Mouse (Mus musculus): ENCODE data around the gene Socs3.
A peak's percentile ranks its signal among the peaks of the same experiment; 100 is the strongest.

Socs3 gene

DNA sequence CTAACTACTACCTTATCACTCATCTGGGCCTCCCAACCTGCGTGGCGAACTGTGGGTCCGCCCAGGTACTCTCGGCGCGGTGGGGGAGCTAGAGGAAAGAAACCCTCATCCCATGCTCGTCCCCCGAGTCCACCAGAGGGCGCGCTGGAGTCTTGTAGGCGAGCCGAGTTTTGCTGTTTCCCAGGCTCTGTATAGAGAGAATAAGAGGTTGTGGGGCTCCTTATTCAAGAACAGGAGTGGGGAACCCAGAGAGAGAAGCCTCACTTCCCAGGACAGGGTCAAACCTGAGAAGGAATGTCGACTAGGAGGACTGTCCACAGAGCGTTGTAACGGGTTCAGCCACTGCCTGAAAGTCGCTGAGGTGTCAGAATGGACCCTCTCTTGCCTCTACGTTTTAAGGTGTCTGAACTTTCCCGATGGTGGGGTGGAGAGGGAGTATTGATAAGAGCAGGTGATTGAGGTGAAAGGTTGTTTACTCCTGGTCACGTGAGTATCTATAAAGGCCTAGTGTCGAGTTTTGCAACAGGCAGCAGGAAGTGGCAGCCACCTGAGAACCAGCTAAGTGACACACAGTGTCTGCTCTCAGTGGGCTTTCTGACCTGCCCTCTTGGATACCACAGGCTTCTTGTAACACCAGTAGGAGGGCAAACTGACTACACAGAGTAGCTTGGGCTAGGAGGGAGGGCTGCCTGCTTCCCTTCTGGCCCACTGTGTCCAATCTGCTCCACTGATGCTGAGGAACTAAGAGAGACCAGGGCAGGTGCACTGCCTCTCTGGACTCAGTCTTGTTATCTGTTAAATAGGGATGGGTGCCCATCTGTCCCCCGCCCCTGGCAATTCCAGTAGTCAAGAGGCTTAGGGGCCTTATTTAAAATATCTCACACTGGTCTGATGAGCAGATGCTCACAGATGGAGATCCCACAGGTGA is at the start of gene Socs3:
Gene Socs3 (minus strand): TSS at position 103 of the 928 bp plus-strand sequence.
- peak; percentile 97 for DNase-seq (ENCODE audit: low spot score)

DNA sequence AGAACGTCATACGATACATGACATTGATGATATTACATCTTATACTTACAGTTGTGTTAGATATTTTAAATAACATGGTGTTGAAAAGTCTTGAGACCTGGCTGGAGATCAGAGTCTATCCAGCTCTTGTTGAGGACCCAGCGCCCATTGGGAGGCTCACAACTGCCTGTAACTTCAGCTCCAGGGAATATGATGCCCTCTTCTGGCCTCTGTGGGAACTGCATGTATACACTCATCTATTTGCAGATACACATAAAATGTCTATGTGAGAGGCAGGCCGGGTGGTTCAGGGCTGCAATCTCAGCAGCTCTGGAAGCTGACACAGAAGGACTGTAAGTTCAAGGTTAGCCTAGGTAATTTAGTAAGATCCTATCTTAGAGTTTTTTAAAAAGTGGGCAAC is 48.5 kb upstream of the Socs3 start:
- no peak for DNase-seq (ENCODE audit: low spot score)

DNA sequence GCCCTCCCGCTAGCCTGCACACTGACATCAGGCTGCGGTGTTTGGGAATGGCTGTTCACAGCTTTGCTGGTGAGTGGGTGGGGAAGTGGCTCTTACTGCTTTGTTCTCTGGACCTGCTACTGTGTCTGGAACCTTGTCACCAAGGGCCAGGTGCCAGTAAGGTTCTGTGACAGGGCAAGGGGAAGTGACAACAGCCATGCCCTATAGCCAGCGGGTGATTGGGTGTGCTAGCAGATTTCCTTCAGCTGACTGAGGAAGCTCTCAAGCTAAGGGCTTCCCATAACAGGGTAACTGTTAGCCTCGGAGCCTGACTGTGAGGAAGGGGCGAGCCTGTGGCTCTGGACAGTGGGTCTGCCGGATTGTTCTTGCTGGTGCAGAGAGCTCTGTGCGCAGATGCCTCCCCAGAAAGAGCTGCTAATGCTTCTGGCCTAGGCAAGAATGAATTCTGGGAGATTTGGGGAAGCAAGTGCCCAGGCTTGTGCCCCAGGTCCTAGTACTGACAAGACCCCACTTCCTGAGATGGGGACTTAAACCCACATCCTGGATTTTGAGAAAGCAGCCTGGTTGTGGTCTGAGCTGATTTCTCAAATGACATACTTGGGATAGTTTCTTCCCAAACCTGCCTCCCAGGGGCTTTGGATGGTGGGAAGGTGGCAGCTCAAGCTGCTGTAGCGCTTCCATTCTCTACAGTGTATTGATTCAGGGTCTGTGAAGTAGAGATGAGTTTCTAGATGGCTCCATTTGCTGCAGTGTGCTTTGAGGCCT is 45.7 kb upstream of the Socs3 start:
- no peak for DNase-seq (ENCODE audit: low spot score)

DNA sequence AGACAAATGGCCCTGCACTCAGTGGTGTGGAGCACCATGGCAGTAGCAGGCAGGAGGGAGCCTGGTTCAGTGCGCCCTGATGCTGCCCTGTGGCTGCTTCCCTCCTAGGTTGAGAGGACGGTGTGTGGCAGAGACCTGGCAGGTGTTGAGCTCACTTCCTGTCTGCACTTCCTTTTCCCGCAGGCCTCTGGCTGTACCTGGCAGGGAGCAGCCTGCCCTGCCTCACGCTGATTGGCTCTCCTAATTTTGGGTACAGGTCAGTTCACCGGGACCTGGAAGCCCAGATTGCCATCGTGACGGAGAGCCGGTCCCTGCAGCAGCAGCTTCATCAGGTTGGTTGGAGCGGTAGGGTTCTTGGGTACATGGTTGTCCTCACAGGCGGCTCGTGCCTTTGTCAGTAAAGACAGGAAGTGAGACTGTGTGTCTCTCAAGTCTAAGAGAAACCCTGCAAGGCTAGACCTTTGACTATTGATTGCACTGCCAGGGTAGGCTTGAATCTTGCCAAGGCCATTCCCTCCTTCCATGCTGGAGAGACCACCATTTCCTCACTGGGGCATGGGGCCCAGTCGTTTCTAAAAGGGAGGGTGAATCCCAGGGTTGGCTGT is 44.6 kb upstream of the Socs3 start:
- no peak for DNase-seq (ENCODE audit: low spot score)

DNA sequence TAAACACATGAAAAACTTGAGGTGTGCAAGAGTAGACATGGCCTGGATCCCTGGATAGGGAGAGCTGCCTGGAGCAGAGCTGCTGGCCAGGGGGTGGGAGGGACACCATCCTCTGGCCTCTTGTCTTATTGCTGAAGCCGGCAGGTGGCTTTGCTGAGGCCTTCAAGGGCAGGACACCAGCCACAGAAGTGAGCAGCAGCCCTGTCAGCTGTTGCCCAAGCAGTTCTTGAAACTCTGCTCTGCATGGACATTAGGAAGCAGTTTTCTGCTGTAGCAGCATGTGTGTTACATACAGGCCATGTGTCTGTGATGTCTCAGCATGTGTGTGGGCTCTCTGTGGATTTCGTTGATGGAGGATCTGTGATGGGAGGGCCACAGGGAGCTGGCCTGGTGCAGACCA is 43.5 kb upstream of the Socs3 start:
- no peak for DNase-seq (ENCODE audit: low spot score)

DNA sequence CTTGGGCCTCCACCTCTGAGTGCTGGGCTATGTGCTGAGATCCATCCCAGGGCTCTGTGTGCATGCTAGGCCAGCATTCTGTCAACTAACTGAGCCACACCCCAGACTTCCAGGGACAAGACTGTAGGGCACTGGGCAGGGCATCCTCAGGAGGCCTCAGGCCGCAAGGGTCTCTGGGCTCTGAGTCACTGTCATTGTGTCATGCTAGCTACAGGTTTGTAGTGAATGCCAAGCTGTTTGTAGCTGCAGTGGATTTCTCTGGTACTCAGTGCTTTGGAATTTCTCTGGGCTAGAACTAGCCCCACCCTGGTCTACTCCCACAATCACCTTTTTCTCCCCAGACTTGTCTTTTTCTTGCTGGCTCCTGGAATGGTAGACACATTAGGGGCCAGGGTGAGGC is 42.7 kb upstream of the Socs3 start:
- no peak for DNase-seq (ENCODE audit: low spot score)

DNA sequence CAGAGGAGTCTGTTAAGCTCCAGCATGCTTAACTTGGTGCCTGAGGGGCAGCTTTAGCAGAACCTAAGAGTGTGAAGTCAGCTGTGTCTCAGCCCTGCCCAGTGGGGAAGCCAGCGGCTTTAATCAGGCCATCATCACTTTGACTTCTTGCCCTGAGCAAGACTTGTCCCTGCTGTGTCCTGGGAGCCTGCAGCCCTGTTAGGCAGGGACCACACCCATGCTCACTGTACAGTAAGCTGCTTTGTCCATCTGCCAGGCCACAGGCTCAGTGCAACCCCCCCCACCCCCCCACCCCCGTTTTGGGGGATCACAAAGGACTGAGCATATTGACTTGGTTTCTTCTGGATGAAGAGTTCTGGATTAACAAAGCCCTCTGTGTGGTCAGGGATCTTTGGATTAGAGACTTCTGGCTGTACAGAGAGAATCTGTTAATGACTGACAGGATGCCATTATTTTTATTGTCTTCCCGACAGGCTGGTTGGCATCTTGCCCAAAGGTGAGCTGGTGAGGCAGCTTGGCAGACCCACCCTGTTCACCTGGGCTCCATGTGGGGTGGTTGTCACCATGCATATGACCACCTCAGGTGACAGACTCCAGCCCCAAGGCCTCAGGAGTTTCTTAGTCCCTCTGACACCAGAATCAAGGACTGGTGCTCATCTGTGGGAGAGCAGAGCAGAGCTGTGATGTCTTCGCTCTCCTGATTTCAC is 40.2 kb upstream of the Socs3 start:
- DNase-seq (ENCODE audit: low spot score), result no peak

DNA sequence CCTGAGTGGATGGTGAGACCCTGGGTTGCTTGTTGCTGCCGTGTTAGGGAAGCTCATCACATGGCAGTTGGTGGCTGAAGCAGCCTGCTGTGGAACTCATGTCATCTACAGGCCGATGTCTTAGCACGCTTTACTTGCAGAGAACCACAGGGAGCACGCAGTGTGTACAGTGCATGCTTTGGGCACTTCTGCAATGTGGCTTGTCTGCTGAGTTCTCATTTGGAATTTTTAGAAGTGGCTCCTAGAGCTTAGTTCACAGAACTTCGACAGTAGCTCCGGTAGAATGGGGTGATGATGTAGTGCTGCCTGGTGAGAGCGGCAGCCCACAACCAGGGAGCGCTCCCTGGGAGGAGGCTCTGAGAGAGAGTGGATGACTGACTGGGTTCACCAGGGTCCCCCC is 39.0 kb upstream of the Socs3 start:
- DNase-seq (ENCODE audit: low spot score), result no peak

DNA sequence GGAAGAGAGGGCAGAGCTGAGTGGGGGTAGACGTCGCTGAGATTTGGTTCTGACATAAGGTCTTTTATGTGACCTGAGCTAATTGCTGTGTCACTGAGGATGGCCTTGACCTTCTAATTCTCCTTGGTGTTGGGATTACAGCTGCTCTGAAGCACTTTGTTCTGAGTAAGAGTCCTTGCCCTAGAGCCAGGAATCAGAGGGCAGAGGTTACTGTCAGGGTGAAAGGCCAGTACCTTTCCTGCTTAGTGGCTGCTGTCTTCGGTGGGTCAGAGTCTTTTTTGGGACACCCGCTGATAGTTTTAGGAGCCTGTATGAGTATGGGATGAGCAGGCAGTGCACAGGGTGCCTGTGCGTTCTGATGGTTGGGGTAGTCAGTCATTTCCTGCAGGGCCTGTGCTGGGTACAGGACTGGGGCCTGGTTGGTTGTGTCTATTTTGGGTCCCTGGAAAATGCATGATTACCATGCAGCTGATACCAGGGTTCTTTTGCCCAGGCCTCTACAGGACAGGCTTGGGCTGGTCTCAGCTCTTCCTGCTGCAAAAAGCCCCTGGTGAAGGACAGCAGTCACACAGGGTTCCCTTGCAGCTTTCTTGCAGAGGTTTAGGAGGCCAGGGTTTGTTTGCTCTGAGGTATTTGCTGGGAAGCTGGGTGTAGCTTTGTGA is 38.4 kb upstream of the Socs3 start:
- DNase-seq (ENCODE audit: low spot score), result no peak

DNA sequence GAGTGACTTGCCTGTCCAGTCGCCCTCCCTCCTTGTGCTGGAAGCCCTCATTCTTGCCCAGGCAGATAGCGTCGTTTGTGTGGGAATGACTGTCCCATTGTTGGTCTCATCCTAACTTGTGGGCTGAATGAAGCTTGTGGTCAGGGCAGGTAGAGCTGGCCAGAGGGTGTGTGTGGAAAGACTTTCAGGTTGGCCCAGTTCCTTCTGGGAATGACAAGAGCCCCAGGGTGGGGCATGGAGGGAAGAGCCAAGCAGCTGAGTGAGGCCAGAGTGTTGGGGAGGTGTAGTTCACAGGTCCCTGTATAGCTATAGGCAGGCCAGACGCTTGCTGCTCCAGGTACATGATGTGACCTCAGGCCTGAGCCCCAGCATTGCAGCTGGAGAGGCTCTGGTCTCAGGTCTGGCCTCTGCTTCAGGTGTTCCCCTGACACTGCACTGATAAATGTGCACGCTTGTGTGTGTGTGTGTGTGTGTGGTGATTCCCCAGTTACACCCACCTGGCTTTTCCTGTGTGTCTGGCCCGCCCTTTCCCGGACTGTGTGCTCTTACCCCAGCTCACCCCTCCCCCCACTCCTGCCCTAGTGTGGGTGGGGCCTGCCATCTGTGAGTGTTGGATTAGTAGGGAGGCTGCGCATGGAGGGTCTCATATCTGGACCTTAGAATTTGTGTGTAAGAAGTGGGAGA is 37.8 kb upstream of the Socs3 start:
- DNase-seq (ENCODE audit: low spot score), result no peak

DNA sequence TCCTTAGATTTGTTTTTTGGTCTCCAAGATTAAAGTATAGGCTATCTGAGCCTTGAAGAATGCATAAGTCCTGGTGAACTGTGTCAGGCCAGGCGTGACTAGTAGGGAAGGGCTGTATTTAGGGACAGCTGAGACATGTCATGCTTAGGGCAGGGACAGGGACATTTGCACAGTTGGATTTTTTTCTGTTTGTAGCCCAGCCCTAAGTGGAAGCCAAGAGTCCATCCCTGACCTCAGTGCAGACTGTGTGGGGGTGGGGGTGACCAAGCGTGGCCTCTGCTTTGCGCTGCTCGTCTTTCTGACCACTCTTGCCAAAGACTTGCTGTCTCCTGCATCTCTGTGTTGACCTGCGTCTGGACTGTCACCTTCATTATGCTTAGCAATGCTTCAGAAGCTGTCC is 34.4 kb upstream of the Socs3 start:
- no peak for DNase-seq (ENCODE audit: low spot score)

DNA sequence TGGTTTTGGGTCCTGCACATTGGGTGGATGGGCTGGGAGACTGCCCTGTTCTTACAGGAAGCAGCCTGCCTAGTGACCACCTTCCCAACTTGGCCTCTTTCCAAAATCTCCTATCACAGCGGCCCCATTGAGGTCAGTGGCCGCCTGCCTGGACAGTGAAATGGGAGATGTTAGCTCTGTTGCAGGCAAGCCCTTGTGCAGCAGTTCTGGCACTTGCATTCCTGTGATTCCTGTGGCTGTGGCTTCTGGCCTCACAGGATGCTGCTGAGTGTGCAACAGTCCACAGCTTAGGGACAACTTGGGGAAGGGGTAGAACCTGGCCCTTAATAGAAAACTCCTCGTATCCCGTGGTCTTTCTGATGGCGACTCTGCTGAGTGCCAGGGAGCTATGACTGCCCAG is 33.9 kb upstream of the Socs3 start:
- no peak for DNase-seq (ENCODE audit: low spot score)

DNA sequence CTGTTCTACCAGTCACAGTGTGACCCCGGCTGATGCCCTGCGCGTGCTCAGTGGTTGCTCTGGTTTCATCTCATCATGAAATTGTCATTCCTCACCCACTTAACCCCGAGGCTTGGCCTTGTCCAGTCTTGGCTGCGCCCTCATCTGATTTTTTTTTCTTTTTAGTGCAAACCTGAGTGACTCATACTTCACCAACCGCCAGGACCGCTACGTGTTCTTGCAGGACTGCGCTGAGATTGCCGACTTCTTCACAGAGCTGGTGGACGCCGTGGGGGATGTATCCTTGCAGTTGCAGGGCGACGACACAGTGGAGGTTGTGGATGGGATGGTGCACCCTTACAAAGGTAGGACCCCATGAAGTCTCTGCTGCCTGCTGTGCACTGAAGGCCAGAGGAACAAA is 33.3 kb upstream of the Socs3 start:
- no peak for DNase-seq (ENCODE audit: low spot score)

DNA sequence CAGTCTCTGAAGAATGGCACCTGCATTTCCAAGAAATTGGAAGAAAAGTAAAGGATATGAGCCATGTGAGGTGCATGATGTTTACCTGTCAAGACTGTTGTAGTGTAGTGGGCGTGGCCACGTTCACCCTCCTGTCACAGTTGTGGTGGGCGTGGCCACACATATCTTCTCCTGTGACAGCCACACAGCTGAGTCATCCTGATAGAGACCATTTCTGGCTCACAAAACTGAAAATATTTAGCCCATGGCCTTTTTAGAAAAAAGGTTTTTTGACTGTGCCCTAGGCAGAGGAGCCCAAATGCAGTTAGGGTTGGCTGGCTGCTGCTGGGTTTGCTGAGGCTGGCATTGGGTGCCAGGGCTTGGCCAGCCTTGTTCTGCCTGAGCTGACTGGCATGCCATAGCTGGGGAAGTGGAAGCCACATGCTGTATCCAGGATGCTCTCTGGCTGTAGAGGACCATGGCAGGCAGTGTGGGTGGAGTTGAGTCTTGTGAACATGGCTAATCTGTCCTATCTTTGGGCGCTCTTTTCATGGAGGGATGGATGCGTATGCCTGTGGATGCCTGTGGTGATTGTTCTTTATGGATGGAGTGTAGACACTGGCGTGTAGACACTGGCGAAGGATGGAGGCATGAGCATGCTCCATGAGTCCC is 30.8 kb upstream of the Socs3 start:
- no peak for DNase-seq (ENCODE audit: low spot score)

DNA sequence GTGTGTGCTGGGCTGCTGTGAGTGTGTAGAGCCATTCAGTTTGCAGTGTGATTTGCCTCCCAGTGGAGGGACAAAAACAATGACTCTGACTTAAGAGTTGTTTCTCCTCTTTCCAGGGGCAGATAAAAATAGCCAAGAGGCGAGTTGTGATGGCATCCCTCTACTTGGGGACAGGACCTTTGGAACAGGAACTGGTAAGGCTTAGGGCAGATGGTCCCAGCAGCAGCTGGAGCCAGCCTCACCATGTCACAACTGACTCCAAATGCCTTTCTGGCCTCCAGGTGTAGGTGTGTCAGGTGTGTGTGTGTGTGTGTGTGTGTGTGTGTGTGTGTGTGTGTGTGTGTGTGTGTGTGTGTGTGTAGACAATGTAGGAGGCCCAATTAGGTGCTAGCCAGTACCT is 30.2 kb upstream of the Socs3 start:
- DNase-seq (ENCODE audit: low spot score), result no peak

DNA sequence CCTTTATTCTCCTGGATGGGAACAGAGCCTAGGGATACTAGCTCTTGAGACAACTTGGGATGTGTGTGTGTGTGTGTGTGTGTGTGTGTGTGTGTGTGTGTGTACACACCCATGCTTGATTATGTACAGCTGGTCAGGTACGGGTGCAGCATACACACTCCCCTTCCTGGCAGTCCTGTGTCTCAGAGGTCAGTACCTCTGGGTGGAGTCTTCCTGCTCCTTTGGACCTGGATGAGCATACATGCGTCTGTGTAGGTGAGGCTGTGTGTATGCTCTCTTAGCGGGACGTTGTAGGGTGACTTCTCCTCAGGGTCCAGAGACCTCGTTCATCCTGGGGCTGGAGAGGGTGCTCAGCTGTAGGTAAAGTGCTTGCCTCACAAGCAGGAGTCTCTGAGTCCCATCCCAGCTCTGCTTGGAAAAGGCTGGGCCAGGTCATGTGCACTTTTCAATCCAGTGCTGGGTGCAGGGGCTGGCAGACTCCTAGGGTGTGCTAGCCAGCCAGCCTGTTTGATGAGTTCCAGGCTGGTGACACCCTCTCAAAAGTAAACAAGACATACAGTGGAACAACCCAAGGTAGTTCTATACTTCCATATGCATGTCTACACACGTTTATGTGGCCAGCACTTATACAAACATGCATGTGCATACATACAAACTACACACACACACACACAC is 29.6 kb upstream of the Socs3 start:
- DNase-seq (ENCODE audit: low spot score), result no peak

DNA sequence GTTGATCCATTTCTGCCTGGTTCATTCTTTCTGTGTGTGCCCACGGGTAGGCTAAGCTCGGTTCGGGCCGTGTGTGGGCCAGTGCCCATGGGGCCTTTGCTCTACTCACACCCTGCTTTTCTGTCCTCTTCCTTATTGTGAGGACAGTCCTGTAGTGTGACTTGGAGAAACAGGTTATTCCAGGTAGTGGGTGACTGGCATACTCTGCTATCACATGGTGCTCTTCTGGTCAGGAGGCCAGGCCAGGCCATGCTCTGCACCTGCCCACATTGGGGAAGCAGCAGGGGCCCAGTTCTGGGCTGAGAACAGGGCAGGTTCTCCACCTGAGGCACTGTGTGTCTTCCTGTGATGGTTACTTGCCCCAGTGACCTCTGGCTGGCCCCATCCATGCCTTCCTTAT is 28.5 kb upstream of the Socs3 start:
- no peak for DNase-seq (ENCODE audit: low spot score)

DNA sequence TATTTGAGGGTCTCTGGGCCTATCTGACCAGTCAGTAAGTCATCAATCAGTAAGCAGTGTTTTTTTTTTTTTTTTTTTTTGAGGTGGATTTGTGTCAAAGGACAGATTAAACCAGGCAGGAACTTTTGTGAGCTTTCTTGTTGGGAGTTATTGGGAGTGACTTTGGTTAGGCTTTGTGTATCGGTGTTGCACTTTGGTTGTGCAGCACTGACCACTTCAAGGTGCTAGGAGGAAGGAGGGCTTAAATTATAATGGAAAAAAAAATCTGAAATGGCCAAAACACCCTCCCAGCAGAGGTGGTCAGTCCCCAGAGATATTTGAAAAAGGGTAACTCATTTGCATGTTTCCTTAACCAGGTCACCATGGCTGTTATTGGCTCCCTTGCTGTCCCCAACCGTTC is 27.2 kb upstream of the Socs3 start:
- DNase-seq (ENCODE audit: low spot score), result no peak

DNA sequence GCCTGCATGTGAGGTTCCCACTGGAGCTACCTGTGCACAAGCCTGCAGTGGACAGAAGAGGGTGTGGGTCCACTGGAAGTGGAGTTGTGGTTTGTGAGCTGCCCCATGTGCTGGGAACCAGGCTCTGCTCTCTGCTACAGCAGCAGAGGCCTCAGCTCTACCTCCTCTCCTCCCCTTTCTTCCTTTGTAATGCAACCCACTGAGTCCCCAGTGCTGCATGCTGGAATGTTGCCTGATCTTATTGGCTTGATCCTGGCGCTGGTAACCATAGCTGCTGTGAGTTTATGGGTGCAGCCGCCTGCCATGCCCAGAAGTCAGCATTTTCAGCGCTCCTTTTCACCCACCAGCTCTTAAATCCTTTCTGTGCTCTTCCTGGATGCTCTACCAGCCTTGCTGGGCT is 26.2 kb upstream of the Socs3 start:
- DNase-seq (ENCODE audit: low spot score), result no peak

DNA sequence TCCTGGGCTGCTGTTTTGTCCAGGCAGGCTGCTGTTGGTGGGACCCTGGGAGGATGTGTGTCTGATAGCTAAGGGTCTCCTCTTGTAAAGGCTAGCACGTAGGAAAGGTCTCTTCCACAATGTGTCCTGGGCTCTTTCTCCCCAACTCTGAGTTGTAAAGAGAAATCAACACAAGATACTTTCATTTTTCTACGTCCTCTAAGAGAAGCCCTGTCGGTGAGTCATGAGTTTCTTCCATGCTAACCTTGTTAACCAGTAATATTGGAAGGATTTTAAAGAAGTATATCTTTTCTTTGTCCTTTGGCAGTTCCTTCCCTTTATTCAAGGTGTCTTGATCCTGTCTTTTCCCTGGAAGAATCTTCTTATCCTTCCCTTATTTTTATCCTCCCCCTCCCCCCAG is 25.8 kb upstream of the Socs3 start:
- no peak for DNase-seq (ENCODE audit: low spot score)

Data from testis, postnatal 10 days (tissue).